Mouse (Mus musculus) MEL (cell line): ENCODE measurements at regions not wholly inside any gene's neighbourhood (a gene's known extent, or its start where the extent isn't known, plus 50 kb on each side); places are given as distances from the start of the nearest gene placed in this dataset.

Experiments
- DNase-seq: peaks from one replicate; pipeline ENCODE4 v3.0.0; 2011; ENCODE audit warnings: low read depth, low spot score
- H3K27ac ChIP-seq: 2 replicates; pipeline ENCODE4 v1.5.1; 2012; ENCODE audit warnings: low read depth, mild to moderate bottlenecking, control low read depth, low read length, moderate library complexity; ENCODE audit not compliant: control insufficient read depth
- H3K27me3 ChIP-seq, 2 experiments: fragments of 150-350 bp in 1 of 2; sonication (generic) in 1 of 2; 2 replicates each; pipeline ENCODE4 v1.6.1; 2012; ENCODE audit warnings: low read length in 2 of 2, mild to moderate bottlenecking in 2 of 2, improper control_type of control experiment in 1 of 2, moderate library complexity in 1 of 2; ENCODE audit not compliant: insufficient read depth in 2 of 2, control insufficient read depth in 1 of 2
- H3K36me3 ChIP-seq, 2 experiments: 2 replicates each; pipeline ENCODE4 v1.6.1; 2012 to 2014; ENCODE audit warnings: low read length in 2 of 2, improper control_type of control experiment in 1 of 2, inconsistent platforms in 1 of 2, mild to moderate bottlenecking in 1 of 2; ENCODE audit not compliant: insufficient read depth in 2 of 2, control insufficient read depth in 1 of 2
- H3K4me1 ChIP-seq, 2 experiments: fragments of 150-350 bp in 1 of 2; sonication (generic) in 1 of 2; 2 replicates each; pipeline ENCODE4 v1.6.1; 2012; ENCODE audit warnings: low read length in 2 of 2, improper control_type of control experiment in 1 of 2, mild to moderate bottlenecking in 1 of 2; ENCODE audit not compliant: insufficient read depth in 2 of 2, control insufficient read depth in 1 of 2
- H3K4me3 ChIP-seq, 2 experiments: fragments of 150-350 bp in 1 of 2; sonication (generic) in 1 of 2; 2 replicates each; pipeline ENCODE4 v1.5.1; 2012; ENCODE audit warnings: low read depth in 2 of 2, low read length in 2 of 2, mild to moderate bottlenecking in 2 of 2, moderate library complexity in 2 of 2, control low read depth in 1 of 2, improper control_type of control experiment in 1 of 2; ENCODE audit not compliant: control insufficient read depth in 1 of 2, insufficient read depth in 1 of 2
- H3K79me2 ChIP-seq: 2 replicates; pipeline ENCODE4 v1.6.1; 2012; ENCODE audit warnings: mild to moderate bottlenecking, low read length, moderate library complexity; ENCODE audit not compliant: control insufficient read depth, poor library complexity, insufficient read depth
- H3K9ac ChIP-seq: 2 replicates; pipeline ENCODE4 v1.6.1; 2012; ENCODE audit warnings: low read depth, mild to moderate bottlenecking, control low read depth, low read length, moderate library complexity; ENCODE audit not compliant: control insufficient read depth, poor library complexity, severe bottlenecking
- H3K9me3 ChIP-seq: fragments of 150-350 bp; sonication (generic); replicated peaks from 2 replicates; pipeline ENCODE4 v1.6.1; 2012; ENCODE audit warnings: mild to moderate bottlenecking, low read length, improper control_type of control experiment, moderate library complexity; ENCODE audit not compliant: insufficient read depth
- BHLHE40 ChIP-seq: IDR thresholded peaks from 2 replicates; pipeline ENCODE4 v1.6.1; 2012; ENCODE audit warnings: low read depth, mild to moderate bottlenecking, inconsistent platforms, low read length, improper control_type of control experiment, borderline replicate concordance
- CHD1 ChIP-seq: IDR thresholded peaks from 2 replicates; pipeline ENCODE4 v1.6.1; 2012; ENCODE audit warnings: low read depth, mild to moderate bottlenecking, inconsistent platforms, low read length, improper control_type of control experiment
- E2F4 ChIP-seq: IDR thresholded peaks from 2 replicates; pipeline ENCODE4 v1.6.1; 2011; ENCODE audit warnings: low read depth, low read length, improper control_type of control experiment, borderline replicate concordance
- ELF1 ChIP-seq: IDR thresholded peaks from 2 replicates; pipeline ENCODE4 v1.6.1; 2014; ENCODE audit warnings: low read depth, mild to moderate bottlenecking, inconsistent platforms, low read length, improper control_type of control experiment, moderate library complexity
- EP300 ChIP-seq, 2 experiments: IDR thresholded peaks; 2 replicates each; pipeline ENCODE4 v1.6.1; 2011; ENCODE audit warnings: improper control_type of control experiment in 2 of 2, low read length in 2 of 2, low read depth in 1 of 2, mild to moderate bottlenecking in 1 of 2
- GATA1 ChIP-seq: IDR thresholded peaks from 2 replicates; pipeline ENCODE4 v1.6.1; 2011; ENCODE audit warnings: low read depth, low read length, improper control_type of control experiment
- JUND ChIP-seq: IDR thresholded peaks from 2 replicates; pipeline ENCODE4 v1.6.1; 2011; ENCODE audit warnings: low read depth, mild to moderate bottlenecking, improper control_type of control experiment, low read length
- MAZ ChIP-seq: IDR thresholded peaks from 2 replicates; pipeline ENCODE4 v1.6.1; 2012; ENCODE audit warnings: low read depth, mild to moderate bottlenecking, inconsistent platforms, low read length, improper control_type of control experiment
- MYB ChIP-seq: IDR thresholded peaks from 2 replicates; pipeline ENCODE4 v1.6.1; 2011; ENCODE audit warnings: mild to moderate bottlenecking, low read depth, low read length, improper control_type of control experiment
- MYC ChIP-seq: IDR thresholded peaks from 2 replicates; pipeline ENCODE4 v1.6.1; 2011; ENCODE audit warnings: low read depth, mild to moderate bottlenecking, low read length, improper control_type of control experiment, moderate library complexity
- NELFE ChIP-seq: IDR thresholded peaks from 2 replicates; pipeline ENCODE4 v1.6.1; 2011; ENCODE audit warnings: low read depth, low read length, improper control_type of control experiment
- NRF1 ChIP-seq: IDR thresholded peaks from 2 replicates; pipeline ENCODE4 v1.6.1; 2014; ENCODE audit warnings: low read depth, mild to moderate bottlenecking, inconsistent platforms, low read length, improper control_type of control experiment, moderate library complexity; ENCODE audit not compliant: poor library complexity, insufficient read depth, severe bottlenecking
- POLR2A ChIP-seq, 2 experiments: IDR thresholded peaks; 2 replicates each; pipeline ENCODE4 v1.6.1; 2011 to 2012; ENCODE audit warnings: low read length in 2 of 2, mild to moderate bottlenecking in 2 of 2, control low read depth in 1 of 2, improper control_type of control experiment in 1 of 2, low read depth in 1 of 2, moderate library complexity in 1 of 2; ENCODE audit not compliant: control insufficient read depth in 1 of 2, insufficient read depth in 1 of 2, poor library complexity in 1 of 2
- RAD21 ChIP-seq: IDR thresholded peaks from 2 replicates; pipeline ENCODE4 v1.6.1; 2011; ENCODE audit warnings: mild to moderate bottlenecking, low read depth, low read length, improper control_type of control experiment
- RCOR1 ChIP-seq: IDR thresholded peaks from 2 replicates; pipeline ENCODE4 v1.6.1; 2012; ENCODE audit warnings: low read depth, mild to moderate bottlenecking, inconsistent platforms, low read length, improper control_type of control experiment
- SMC3 ChIP-seq: IDR thresholded peaks from 2 replicates; pipeline ENCODE4 v1.6.1; 2011; ENCODE audit warnings: low read depth, low read length, improper control_type of control experiment
- TAL1 ChIP-seq: IDR thresholded peaks from 2 replicates; pipeline ENCODE4 v1.6.1; 2012; ENCODE audit warnings: mild to moderate bottlenecking, inconsistent platforms, low read length, moderate library complexity, mixed read lengths
- TCF12 ChIP-seq: IDR thresholded peaks from 2 replicates; pipeline ENCODE4 v1.6.1; 2014; ENCODE audit warnings: low read depth, mild to moderate bottlenecking, inconsistent platforms, low read length, improper control_type of control experiment, moderate library complexity
- USF1 ChIP-seq: IDR thresholded peaks from 2 replicates; pipeline ENCODE4 v1.6.1; 2014; ENCODE audit warnings: low read depth, mild to moderate bottlenecking, inconsistent platforms, low read length, improper control_type of control experiment, moderate library complexity
- ZKSCAN1 ChIP-seq: IDR thresholded peaks from 2 replicates; pipeline ENCODE4 v1.6.1; 2012; ENCODE audit warnings: low read depth, mild to moderate bottlenecking, inconsistent platforms, low read length, improper control_type of control experiment, moderate library complexity
- ZMIZ1 ChIP-seq: IDR thresholded peaks from 2 replicates; pipeline ENCODE4 v1.6.1; 2012; ENCODE audit warnings: low read depth, mild to moderate bottlenecking, inconsistent platforms, low read length, improper control_type of control experiment, moderate library complexity
- ZNF384 ChIP-seq: IDR thresholded peaks from 2 replicates; pipeline ENCODE4 v1.6.1; 2012; ENCODE audit warnings: low read depth, mild to moderate bottlenecking, inconsistent platforms, low read length, improper control_type of control experiment

DNA sequence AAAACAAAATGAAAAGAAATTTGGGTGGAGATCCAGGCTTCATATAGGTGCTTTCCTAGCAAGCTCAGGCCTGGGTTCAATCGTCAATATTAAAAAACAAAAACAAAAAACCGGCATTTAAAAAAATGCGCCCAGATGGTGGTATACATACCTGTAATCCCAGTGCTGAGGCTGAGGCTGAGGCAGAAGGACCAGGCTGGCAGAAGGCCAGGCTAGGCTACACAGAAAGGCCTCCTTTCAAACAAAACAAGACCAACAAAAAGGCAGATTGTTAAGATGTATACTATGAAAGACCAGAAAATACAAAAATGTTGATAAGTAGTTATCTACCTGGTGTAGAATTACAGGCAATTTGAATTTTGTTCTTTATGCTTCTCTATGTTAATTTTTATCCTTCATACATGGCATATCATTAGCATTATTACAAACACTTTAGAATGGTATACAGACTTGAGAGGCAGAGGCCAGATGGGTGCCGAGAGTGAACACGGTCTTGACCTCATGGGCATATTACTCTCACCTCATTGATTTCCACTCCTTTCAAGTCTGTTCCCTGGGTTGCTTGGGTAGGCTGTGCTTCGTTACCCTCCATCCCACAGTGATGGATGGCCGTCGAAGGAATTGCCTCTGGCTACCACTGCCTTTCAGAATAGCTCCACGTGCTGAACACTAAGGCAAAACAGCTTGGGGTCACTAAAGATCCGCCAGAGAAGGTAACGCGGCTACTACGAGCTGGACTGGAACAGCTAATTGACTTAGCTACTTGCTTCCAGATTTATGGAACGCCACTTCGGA is 339.6 kb upstream of the Gm6657 start:
- H3K4me1 ChIP-seq, result no peaks in the 10 kb centered on the region
- H3K27me3 ChIP-seq, result peaks cover 5 to 18% of the 10 kb centered on the region in 2 experiments; a peak in 3 of 4 replicates
- no peak overlapping the region for H3K4me3 ChIP-seq
- no peaks in the 10 kb centered on the region for H3K36me3 ChIP-seq
- H3K9ac ChIP-seq, result no peak overlapping the region
- no peaks in the 10 kb centered on the region for H3K79me2 ChIP-seq
- no peak for DNase-seq
- TF ChIP-seq JUND, result no peak
- no peak for TF ChIP-seq E2F4
- no peak for TF ChIP-seq ZNF384
- no peak for TF ChIP-seq RCOR1
- TF ChIP-seq CHD1, result no peak
- TF ChIP-seq TCF12, result no peak
- TF ChIP-seq BHLHE40, result no peak
- no peak for TF ChIP-seq ZKSCAN1
- TF ChIP-seq TAL1, result no peak
- TF ChIP-seq ELF1, result no peak
- no peak for TF ChIP-seq USF1
- TF ChIP-seq NRF1, result no peak
- no peak overlapping the region for H3K27ac ChIP-seq
- H3K9me3 ChIP-seq, result no peaks in the 10 kb centered on the region

- Histone ChIP-seq H3K4me3 (no peak overlapping the region), H3K4me1 (no peaks in the 10 kb centered on the region), H3K9me3 (no peaks in the 10 kb centered on the region), H3K36me3 (no peaks in the 10 kb centered on the region), H3K79me2 (no peaks in the 10 kb centered on the region), H3K27ac (no peak overlapping the region), H3K9ac (no peak overlapping the region), H3K27me3 (peaks cover 5 to 18% of the 10 kb centered on the region in 2 experiments; a peak in 3 of 4 replicates)
- DNase-seq, result no peak
- no peak for TF ChIP-seq SMC3
- TF ChIP-seq ZMIZ1, result no peak
- no peak for TF ChIP-seq RCOR1
- TF ChIP-seq RAD21, result no peak
- TF ChIP-seq TAL1, result no peak
- TF ChIP-seq MYB, result no peak
- TF ChIP-seq POLR2A (IDR thresholded peaks at IDR 0.05; ENCODE audit: control insufficient read depth in 1 of 2, insufficient read depth in 1 of 2, low read depth in 1 of 2, low read length in 2 of 2, poor library complexity in 1 of 2), result no peak
- no peak for TF ChIP-seq GATA1
- no peak for TF ChIP-seq MYC
- no peak for TF ChIP-seq USF1
- no peak for TF ChIP-seq NELFE
- TF ChIP-seq MAZ, result no peak
- no peak for TF ChIP-seq ZNF384
- TF ChIP-seq EP300 (IDR thresholded peaks at IDR 0.05; ENCODE audit: low read depth in 1 of 2, low read length in 2 of 2), result no peak
- TF ChIP-seq CHD1, result no peak
Observed at GRCm38 (mm10) chr12:77855796-77856195, 338.2 kb upstream of the Gm6657 start.
